Mouse (Mus musculus) bone marrow macrophage, adult 2 months (primary cell): ENCODE data around the gene Lurap1.

Source experiments
- CTCF ChIP-seq: IDR thresholded peaks from 2 replicates; pipeline ENCODE4 v1.5.1; 2012; ENCODE audit warnings: low read depth, mild to moderate bottlenecking, low read length, moderate library complexity
- POLR2A ChIP-seq: IDR thresholded peaks from 2 replicates; pipeline ENCODE4 v1.6.1; 2012; ENCODE audit warnings: mild to moderate bottlenecking, low read depth, low read length, borderline replicate concordance

- TF ChIP-seq CTCF, result no peak
- no peak for TF ChIP-seq POLR2A
These were observed 296 bp downstream of the Lurap1 start for GRCm38 (mm10) chr4:116150862-116151221.
